Mouse (Mus musculus) left cerebral cortex, postnatal 10 days (tissue): ENCODE results near the gene Olfr1137. TPM values are rescaled to one million over a fixed set of nuclear protein-coding genes. Genes with fewer than 3 reads are reported as not detected.

Source experiments
- DNase-seq, 2 experiments: peaks; one replicate each; pipeline ENCODE4 v3.0.0; 2021 to 2022; ENCODE audit warnings: low spot score in 2 of 2, mixed read lengths in 1 of 2; ENCODE audit errors: extremely low spot score in 1 of 2
- intact Hi-C: fragments of 180-260 bp; cut with DNase I; formaldehyde crosslinking; loops from one replicate; pipeline ENCODE4 v1.15.1; 2025
- total RNA-seq, 2 experiments: library from RNA; stranded (reverse); gene quantifications; 2 replicates each; pipeline ENCODE4 v1.2.3; 2021

Gene Olfr1137
- not detected for total RNA-seq

- DNase-seq: no peak
- intact Hi-C loops: no loop called here
These were observed at the start of gene Olfr1137 for GRCm38 (mm10) chr2:87713079-87713478. Olfr1137 (minus strand) TSS chr2:87713179.

- DNase-seq: no peak
- intact Hi-C loops: no loop called here
These were observed 40.9 kb upstream of the Olfr1137 start, which contains the start of gene Olfr1141 for GRCm38 (mm10) chr2:87753891-87754290. Olfr1141 (minus strand) TSS chr2:87753991.

GRCm38 (mm10) chr2:87743452-87743851, 30.5 kb upstream of the Olfr1137 start, which contains the start of gene Olfr1140:
Olfr1140 (plus strand) TSS chr2:87743752.
- intact Hi-C loops: no loop called here
- DNase-seq: no peak

GRCm38 (mm10) chr2:87739878-87740277, 26.9 kb upstream of the Olfr1137 start, which contains the start of gene Olfr1138:
Olfr1138 (minus strand) TSS chr2:87739978.
- DNase-seq: no peak
- intact Hi-C loops: no loop called here

GRCm38 (mm10) chr2:87693847-87694246, 19.1 kb downstream of the Olfr1137 start, which contains the start of gene Olfr1136:
Olfr1136 (minus strand) TSS chr2:87693947.
- DNase-seq: no peak
- intact Hi-C loops: no loop called here

GRCm38 (mm10) chr2:87673564-87673963, 39.4 kb downstream of the Olfr1137 start, which contains the start of gene Olfr1135:
Olfr1135 (minus strand) TSS chr2:87673664.
- intact Hi-C loops: no loop called here
- DNase-seq: no peak

Other genes starting within 250 kb of the Olfr1137 start
- not detected for gene Pramel7, start 216.1 kb downstream of the Olfr1137 start, total RNA-seq
- gene Pramel6, start 206.6 kb downstream of the Olfr1137 start, total RNA-seq: not detected
- gene Olfr153, start 181.4 kb downstream of the Olfr1137 start, total RNA-seq: not detected
- not detected for gene Olfr1128, start 167.6 kb downstream of the Olfr1137 start, total RNA-seq
- gene Olfr1129, start 139.3 kb downstream of the Olfr1137 start, total RNA-seq: not detected
- gene Olfr1130, start 107.0 kb downstream of the Olfr1137 start, total RNA-seq: not detected
- not detected for gene Olfr1131, start 86.1 kb downstream of the Olfr1137 start, total RNA-seq
- gene Olfr1132, start 75.6 kb downstream of the Olfr1137 start, total RNA-seq: not detected
- gene Olfr1133, start 65.8 kb downstream of the Olfr1137 start, total RNA-seq: not detected
- gene Olfr1134, start 54.7 kb downstream of the Olfr1137 start, total RNA-seq: not detected
- not detected for gene Olfr1135, start 39.5 kb downstream of the Olfr1137 start, total RNA-seq
- gene Olfr1136, start 19.2 kb downstream of the Olfr1137 start, total RNA-seq: not detected
- not detected for gene Olfr1138, start 26.8 kb upstream of the Olfr1137 start, total RNA-seq
- not detected for gene Olfr1140, start 30.6 kb upstream of the Olfr1137 start, total RNA-seq
- gene Olfr1141, start 40.8 kb upstream of the Olfr1137 start, total RNA-seq: not detected
- not detected for gene Olfr152, start 66.3 kb upstream of the Olfr1137 start, total RNA-seq
- not detected for gene Olfr1143, start 87.4 kb upstream of the Olfr1137 start, total RNA-seq
- not detected for gene Olfr1145, start 96.6 kb upstream of the Olfr1137 start, total RNA-seq
- gene Olfr1148, start 117.4 kb upstream of the Olfr1137 start, total RNA-seq: not detected
- gene Olfr1150-ps1, start 130.8 kb upstream of the Olfr1137 start, total RNA-seq: not detected
- gene Olfr1151, start 142.7 kb upstream of the Olfr1137 start, total RNA-seq: not detected
- not detected for gene Olfr1152, start 153.3 kb upstream of the Olfr1137 start, total RNA-seq
- gene Olfr1153, start 181.8 kb upstream of the Olfr1137 start, total RNA-seq: not detected
- gene Olfr1154, start 192.0 kb upstream of the Olfr1137 start, total RNA-seq: not detected
- not detected for gene Olfr1155, start 232.0 kb upstream of the Olfr1137 start, total RNA-seq
- gene Olfr1156, start 239.9 kb upstream of the Olfr1137 start, total RNA-seq: not detected